Mouse (Mus musculus) gastrocnemius, postnatal 36 days (tissue): ENCODE results near the gene Atp5h. TPM values are rescaled to one million over a fixed set of nuclear protein-coding genes. Genes with fewer than 3 reads are reported as not detected.

Experiments
- DNase-seq, 2 experiments: peaks; one replicate each; pipeline ENCODE4 v3.0.0; 2022
- intact Hi-C: fragments of 180-260 bp; cut with DNase I; formaldehyde crosslinking; loops from one replicate; pipeline ENCODE4 v1.15.1; 2025
- total RNA-seq, 2 experiments: library from RNA; stranded (reverse); gene quantifications; 2 replicates each; pipeline ENCODE4 v1.2.3; 2021

Atp5h gene
- total RNA-seq, 2 experiments from 2014 or later, result 770 to 834 TPM

DNA sequence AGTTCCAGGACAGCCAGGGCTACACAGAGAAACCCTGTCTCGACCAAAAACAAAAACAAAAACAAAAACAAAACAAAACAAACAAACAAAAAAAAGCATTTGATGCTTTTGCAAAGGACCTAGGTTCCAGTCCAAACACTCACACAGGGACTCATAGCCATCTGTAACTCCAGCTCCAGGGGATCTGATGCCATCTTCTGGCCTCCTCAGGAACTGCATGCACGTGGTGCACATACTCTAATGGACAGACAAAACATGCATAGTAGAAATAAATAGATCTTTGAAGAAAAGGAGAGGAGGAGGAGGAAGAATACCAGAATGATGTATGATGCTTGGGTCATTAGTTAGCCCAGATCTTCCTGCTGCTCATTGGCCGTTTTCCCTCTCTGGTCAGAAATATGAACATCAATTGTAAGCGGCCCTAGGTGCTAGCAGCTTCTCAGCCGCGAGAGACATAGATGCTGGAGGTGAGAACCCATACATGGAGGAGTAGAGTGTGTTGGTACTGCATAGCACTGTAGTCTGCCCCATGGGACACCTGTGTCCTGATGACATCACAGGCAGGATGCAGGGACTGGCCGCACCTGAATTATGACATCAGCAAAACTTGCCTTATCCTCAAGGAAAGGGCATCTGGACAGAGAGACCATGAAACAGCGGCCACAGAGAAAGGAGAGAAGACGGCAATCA lies 20.3 kb upstream of the Atp5h start, which contains the start of gene Trim80:
TSS of gene Trim80 (plus strand) at position 640 of the 690 bp plus-strand sequence.
- DNase-seq, result no peak
- intact Hi-C loops, result no loop called here

- intact Hi-C loops, result no loop called here
- DNase-seq, result no peak
Measured at GRCm38 (mm10) chr11:115439326-115439725, 19.6 kb upstream of the Atp5h start.

GRCm38 (mm10) chr11:115437571-115438122 lies 17.9 kb upstream of the Atp5h start:
- DNase-seq, result no peak
- intact Hi-C loops, result no loop called here

- intact Hi-C loops, result no loop called here
- no peak for DNase-seq
Measured at GRCm38 (mm10) chr11:115435596-115436337, 16.0 kb upstream of the Atp5h start.

DNA sequence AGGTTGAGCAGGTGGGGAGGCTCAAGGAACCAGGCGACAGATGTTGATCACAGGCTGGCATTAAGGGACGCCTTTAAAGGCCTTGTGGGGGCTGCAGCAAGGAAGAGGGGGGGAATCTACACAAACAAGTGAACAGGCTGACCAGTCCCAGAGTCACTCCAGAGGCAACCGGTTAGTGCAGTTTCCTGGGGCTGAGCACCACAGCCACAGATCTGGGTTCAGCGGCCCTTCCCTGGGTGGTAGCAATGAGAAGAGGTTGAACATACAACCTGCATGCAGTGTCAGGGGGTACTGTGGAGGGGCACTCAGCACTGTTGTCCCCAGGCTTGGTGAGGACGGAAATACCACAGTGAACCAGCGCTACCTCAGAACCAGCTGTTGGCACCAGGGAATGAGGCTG lies 13.6 kb upstream of the Atp5h start:
- DNase-seq, result no peak
- intact Hi-C loops, result no loop called here

GRCm38 (mm10) chr11:115432814-115433213 lies 13.1 kb upstream of the Atp5h start:
- intact Hi-C loops, result no loop called here
- no peak for DNase-seq

- no peak for DNase-seq
- intact Hi-C loops, result no loop called here
Measured at GRCm38 (mm10) chr11:115430561-115430960, 10.8 kb upstream of the Atp5h start.

- DNase-seq, result no peak
- intact Hi-C loops, result no loop called here
Measured at GRCm38 (mm10) chr11:115429307-115429706, 9.5 kb upstream of the Atp5h start.

GRCm38 (mm10) chr11:115427482-115428331 lies 7.9 kb upstream of the Atp5h start:
- peak in 1 of 2 experiments; percentile 53 for DNase-seq
- intact Hi-C loops, result loop anchor here (1.0 kb wide), 1 partner anchor 47 kb away; no protein-coding TSS in a partner anchor

DNA sequence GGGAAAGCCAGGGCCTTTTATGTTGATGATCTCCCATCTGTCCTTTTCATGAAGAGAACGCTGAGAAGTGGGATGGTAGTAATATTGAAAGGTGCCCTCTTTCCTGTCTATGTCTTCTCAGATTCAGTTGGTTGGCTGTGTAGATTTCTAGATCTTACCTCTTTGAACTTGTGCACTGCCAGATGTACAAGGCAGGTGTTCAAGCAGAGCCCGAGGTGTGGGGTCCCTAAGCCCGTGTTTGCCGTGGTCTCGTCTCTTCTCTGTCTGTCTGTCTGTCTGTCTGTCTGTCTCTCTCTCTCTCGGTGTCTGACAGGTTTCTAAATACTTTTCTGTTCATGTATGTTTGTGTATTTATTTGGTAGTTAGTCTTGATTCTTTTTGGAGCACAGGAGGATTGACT lies 5.9 kb upstream of the Atp5h start:
- intact Hi-C loops, result no loop called here
- DNase-seq, result no peak

DNA sequence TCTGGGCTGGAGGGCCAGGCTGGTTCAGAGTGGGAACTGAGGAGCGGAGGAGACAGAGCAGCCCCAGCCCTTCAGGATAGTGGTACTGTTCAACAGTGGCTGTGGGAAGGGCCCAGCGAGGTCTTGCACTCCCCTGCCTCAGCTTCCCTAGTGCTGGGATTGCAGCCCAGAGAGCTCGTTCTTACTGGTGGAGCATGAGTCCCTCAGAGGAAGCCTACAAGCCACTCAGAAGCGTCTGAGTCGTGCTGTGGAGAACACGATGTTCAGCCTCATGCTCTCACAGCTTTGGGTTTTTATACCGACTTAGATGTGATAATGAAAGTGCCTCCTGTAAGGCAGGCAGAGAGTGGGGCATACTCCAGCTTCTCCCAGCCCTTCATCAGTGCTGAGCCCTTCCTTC lies 4.9 kb upstream of the Atp5h start:
- DNase-seq, result no peak
- intact Hi-C loops, result no loop called here

GRCm38 (mm10) chr11:115423091-115423490 lies 3.3 kb upstream of the Atp5h start:
- DNase-seq, result no peak
- intact Hi-C loops, result no loop called here

GRCm38 (mm10) chr11:115421972-115422371 lies 2.2 kb upstream of the Atp5h start:
- DNase-seq, result no peak
- intact Hi-C loops, result no loop called here

DNA sequence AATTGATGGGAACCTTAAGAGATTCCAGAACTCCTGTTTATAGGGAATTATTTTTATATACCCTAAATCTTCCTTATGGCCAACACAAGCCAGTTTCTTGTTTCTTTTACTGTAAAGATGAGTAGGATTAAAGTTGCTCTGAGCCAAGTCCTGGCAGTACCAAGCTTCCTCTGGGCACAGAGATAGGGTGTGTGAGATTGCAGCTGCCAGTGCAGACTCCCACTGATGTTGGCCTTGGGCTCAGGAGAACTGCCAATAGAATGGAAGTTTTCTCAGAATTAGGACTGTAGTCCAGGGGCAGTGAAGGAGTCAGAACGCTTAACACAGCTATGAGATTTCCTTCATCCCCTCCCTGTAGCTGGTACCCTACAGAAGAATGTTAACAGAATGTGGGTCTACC lies 1.6 kb upstream of the Atp5h start:
- intact Hi-C loops, result no loop called here
- no peak for DNase-seq

GRCm38 (mm10) chr11:115420336-115421190 lies 801 bp upstream of the Atp5h start:
- intact Hi-C loops, result no loop called here
- DNase-seq, result peak; percentile 45 to 56

GRCm38 (mm10) chr11:115409556-115409955 lies 10.2 kb downstream of the Atp5h start:
- intact Hi-C loops, result no loop called here

DNA sequence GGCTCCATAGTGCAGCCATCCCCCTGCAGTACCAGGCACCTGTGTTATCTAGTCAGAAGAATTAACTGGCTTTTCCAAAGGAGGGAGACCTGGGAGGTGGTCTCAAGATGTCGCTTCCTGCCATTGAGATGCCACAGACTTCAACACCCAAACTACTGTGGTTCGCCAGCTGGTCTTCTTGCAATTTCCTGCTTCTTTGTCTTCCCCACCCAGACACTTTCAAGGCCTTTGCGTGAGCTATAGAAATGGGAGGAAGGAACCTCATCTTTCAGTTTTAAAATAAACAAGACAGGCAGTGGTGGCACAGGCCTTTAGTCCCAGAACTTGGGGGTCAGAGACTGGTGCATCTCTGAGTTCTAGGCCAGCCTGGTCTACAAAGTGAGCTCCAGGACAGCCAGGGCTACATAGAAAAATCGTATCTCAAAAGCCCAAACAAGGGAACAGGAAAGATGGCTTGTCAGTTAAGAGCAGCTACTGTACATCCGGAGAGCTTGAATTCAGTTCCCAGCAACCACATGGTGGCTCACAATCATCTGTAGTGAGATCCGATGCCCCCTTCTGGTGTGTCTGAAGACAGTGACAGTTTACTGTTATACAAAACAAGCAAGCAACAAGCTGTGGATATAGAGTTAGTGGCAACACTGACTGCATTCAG lies 11.4 kb downstream of the Atp5h start:
- intact Hi-C loops, result no loop called here

More at GRCm38 (mm10) chr11:115409556-115409955, 10.2 kb downstream of the Atp5h start:
- DNase-seq, result no peak

DNA sequence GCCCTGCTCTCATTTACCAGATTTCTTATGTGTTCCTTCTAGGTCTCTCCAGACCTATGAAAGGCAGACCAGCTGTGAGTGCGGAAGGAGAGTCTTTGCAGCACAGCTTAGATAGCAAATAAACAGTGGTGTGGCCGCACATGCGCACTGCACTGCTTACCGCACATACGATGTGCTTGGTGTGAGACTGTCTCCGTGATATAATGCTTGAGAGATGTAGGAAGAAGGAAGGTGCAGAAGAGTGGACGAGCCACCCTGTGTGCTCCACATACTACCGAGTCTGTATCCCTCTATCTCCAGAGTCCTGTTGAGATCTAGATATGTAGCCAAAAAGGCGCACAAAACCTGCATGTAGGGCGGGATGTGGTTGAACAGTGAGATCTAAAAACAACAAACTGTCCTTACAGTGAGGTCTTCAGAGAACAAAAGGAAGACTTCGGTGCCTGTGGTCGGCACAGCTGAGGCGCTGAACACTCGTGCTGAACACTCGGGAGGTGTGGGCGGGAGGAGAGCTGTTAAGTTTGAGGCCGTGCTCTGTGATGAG lies 12.8 kb downstream of the Atp5h start:
- intact Hi-C loops, result no loop called here
- DNase-seq, result no peak

More for the DNA sequence above, 11.4 kb downstream of the Atp5h start:
- DNase-seq, result no peak

DNA sequence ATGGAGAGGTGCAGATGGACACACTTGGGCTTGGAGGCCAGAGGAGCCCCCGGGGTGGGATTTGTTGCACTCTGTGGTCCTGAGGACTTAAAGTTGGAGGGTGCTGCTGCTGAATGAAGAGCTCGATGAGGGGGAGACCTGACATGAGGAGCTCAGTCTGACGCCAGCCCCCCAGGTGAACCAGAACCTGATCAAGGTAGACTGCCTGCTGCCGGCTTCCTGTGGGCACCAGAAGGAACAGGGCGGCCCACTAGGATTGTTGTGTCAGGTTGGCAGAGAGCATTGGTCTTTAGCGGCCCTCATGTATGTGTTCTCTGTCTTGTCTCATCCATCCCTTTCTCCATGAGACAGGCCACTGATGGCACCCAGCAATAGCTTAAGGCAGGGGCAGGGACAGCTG lies 14.0 kb downstream of the Atp5h start:
- intact Hi-C loops, result no loop called here

More for the DNA sequence above, 14.0 kb downstream of the Atp5h start:
- DNase-seq, result no peak
